Mouse (Mus musculus) gastrocnemius, postnatal 14 days (tissue): ENCODE data around the gene Snx25. TPM values are rescaled to one million over a fixed set of nuclear protein-coding genes. Genes with fewer than 3 reads are reported as not detected.

Source experiments
- DNase-seq: peaks from one replicate; pipeline ENCODE4 v3.0.0; 2021; ENCODE audit warnings: mixed read lengths
- intact Hi-C: fragments of 180-260 bp; cut with DNase I; formaldehyde crosslinking; loops from one replicate; pipeline ENCODE4 v1.15.1; 2025; ENCODE audit warnings: low total_unique reads
- long read RNA-seq, 2 experiments: library from polyadenylated mRNA; stranded (forward); transcript quantifications; one replicate each; pipeline ENCODE4 v2.0.0; 2021
- total RNA-seq, 2 experiments: library from RNA; stranded (reverse); gene quantifications; 2 replicates each; pipeline ENCODE4 v1.2.3; 2021

The Snx25 gene
- 1 to 10 TPM; 6.0 to 6.1 TPM for total RNA-seq
- long read RNA-seq, experiment 1, transcript Snx25-203 (19 exons, 3,445 nt), result major isoform, 9 of 13 reads
- long read RNA-seq, experiment 1, partial matches to known transcripts, result 0 of 13 reads
- long read RNA-seq, experiment 1, other reads (novel, unspliced or antisense), result 4 of 13 reads
- long read RNA-seq, experiment 2, transcript Snx25-203 (19 exons, 3,445 nt), result major isoform, 6 of 11 reads
- long read RNA-seq, experiment 2, partial matches to known transcripts, result 0 of 11 reads
- long read RNA-seq, experiment 2, other reads (novel, unspliced or antisense), result 5 of 11 reads

- peak; percentile 83 for DNase-seq
- intact Hi-C loops, result no loop called here
Measured at GRCm38 (mm10) chr8:46152064-46153031, at the start of gene Snx25. Gene Snx25, minus strand, starts transcription at chr8:46152159.

GRCm38 (mm10) chr8:46197673-46198072 is 45.7 kb upstream of the Snx25 start:
- intact Hi-C loops, result no loop called here
- no peak for DNase-seq

- no peak for DNase-seq
- intact Hi-C loops, result no loop called here
Measured at GRCm38 (mm10) chr8:46196877-46197276, 44.9 kb upstream of the Snx25 start.

GRCm38 (mm10) chr8:46193100-46193499 is 41.1 kb upstream of the Snx25 start:
- intact Hi-C loops, result no loop called here
- DNase-seq, result no peak

- intact Hi-C loops, result loop anchor here (5.0 to 10.0 kb wide), 2 partner anchors 122 to 359 kb away; no protein-coding TSS in a partner anchor
- DNase-seq, result peak; percentile 59
Measured at GRCm38 (mm10) chr8:46185361-46185760, 33.4 kb upstream of the Snx25 start.

GRCm38 (mm10) chr8:46180136-46180535 is 28.2 kb upstream of the Snx25 start:
- DNase-seq, result no peak
- intact Hi-C loops, result loop anchor here (10.0 kb wide), 1 partner anchor 365 kb away; no protein-coding TSS in a partner anchor

- DNase-seq, result no peak
- intact Hi-C loops, result no loop called here
Measured at GRCm38 (mm10) chr8:46173651-46174050, 21.7 kb upstream of the Snx25 start.

- intact Hi-C loops, result no loop called here
- no peak for DNase-seq
Measured at GRCm38 (mm10) chr8:46163870-46164190, 11.9 kb upstream of the Snx25 start.

GRCm38 (mm10) chr8:46162953-46163869 is 11.3 kb upstream of the Snx25 start:
- peak; percentile 97 for DNase-seq
- intact Hi-C loops, result no loop called here

- no peak for DNase-seq
- intact Hi-C loops, result no loop called here
Measured at GRCm38 (mm10) chr8:46153042-46153441, 1.1 kb upstream of the Snx25 start.

GRCm38 (mm10) chr8:46151202-46152062 is 527 bp downstream of the Snx25 start, which contains the start of gene Cfap97:
Gene Cfap97, plus strand, starts transcription at chr8:46151771.
- peak; percentile 57 for DNase-seq
- intact Hi-C loops, result no loop called here

GRCm38 (mm10) chr8:46149782-46150181 is 2.2 kb downstream of the Snx25 start:
- intact Hi-C loops, result no loop called here
- no peak for DNase-seq

GRCm38 (mm10) chr8:46149306-46149705 is 2.7 kb downstream of the Snx25 start:
- DNase-seq, result no peak

GRCm38 (mm10) chr8:46146173-46146572 is 5.8 kb downstream of the Snx25 start:
- intact Hi-C loops, result no loop called here
- DNase-seq, result no peak

More at GRCm38 (mm10) chr8:46149306-46149705, 2.7 kb downstream of the Snx25 start:
- intact Hi-C loops, result no loop called here

GRCm38 (mm10) chr8:46143924-46144323 is 8.0 kb downstream of the Snx25 start:
- intact Hi-C loops, result no loop called here
- no peak for DNase-seq

- DNase-seq, result no peak
- intact Hi-C loops, result no loop called here
Measured at GRCm38 (mm10) chr8:46143470-46143869, 8.5 kb downstream of the Snx25 start.

GRCm38 (mm10) chr8:46142498-46143081 is 9.4 kb downstream of the Snx25 start:
- intact Hi-C loops, result no loop called here
- no peak for DNase-seq

- no peak for DNase-seq
- intact Hi-C loops, result no loop called here
Measured at GRCm38 (mm10) chr8:46141688-46142087, 10.3 kb downstream of the Snx25 start.
